Mouse (Mus musculus) megakaryocyte, embryonic 14.5 days (primary cell): ENCODE measurements at regions not wholly inside any gene's neighbourhood (a gene's known extent, or its start where the extent isn't known, plus 50 kb on each side); places are given as distances from the start of the nearest gene placed in this dataset.

Experiments used
- FLI1 ChIP-seq: IDR thresholded peaks from 2 replicates; pipeline ENCODE4 v1.6.1; 2012; ENCODE audit warnings: low read length, inconsistent platforms, mixed read lengths
- GATA1 ChIP-seq: IDR thresholded peaks from 3 replicates; pipeline ENCODE4 v1.6.1; 2012; ENCODE audit warnings: mixed read lengths, low read length, inconsistent platforms, borderline replicate concordance

DNA sequence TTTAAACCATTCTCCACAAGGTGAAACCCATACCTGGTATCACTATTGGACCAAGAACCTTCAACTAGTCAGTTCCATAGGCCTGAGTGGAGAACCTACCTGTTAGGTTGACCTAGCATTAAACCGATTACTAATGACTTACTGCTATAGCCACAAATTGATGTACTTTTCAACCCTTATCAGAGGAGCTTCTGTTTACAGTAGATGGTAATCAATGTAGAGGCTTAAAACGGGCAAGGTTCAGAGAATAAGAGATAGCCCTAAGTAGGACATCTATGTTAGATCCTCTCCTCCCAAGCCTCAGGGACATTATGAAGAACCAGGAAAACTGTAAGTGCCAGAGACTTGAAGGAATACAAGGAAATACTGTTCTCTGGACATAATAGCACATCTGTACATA is 108.1 kb upstream of the Pik3r1 start:
- no peak for TF ChIP-seq GATA1
- no peak for TF ChIP-seq FLI1
